Mouse (Mus musculus) heart, embryonic 11.5 days (tissue): Measurements from ENCODE around the gene Col27a1. TPM values are rescaled to one million over a fixed set of nuclear protein-coding genes. Genes with fewer than 3 reads are reported as not detected.

Experiments
- ATAC-seq: fragments of 200-750 bp; cut with Nextera tagmentation; replicated peaks from 2 replicates; pipeline ENCODE4 v1.8.0; 2017; ENCODE audit warnings: moderate library complexity; ENCODE audit not compliant: insufficient number of reproducible peaks, low FRiP score, low TSS enrichment
- H3K27ac ChIP-seq: fragments of 300-500 bp; sonication (generic); 2 replicates; pipeline ENCODE4 v1.5.1; 2014; ENCODE audit warnings: mild to moderate bottlenecking, low read depth, low read length
- H3K27me3 ChIP-seq: fragments of 300-500 bp; sonication (generic); 2 replicates; pipeline ENCODE4 v1.6.1; 2014; ENCODE audit warnings: mild to moderate bottlenecking, low read length, mixed read lengths; ENCODE audit not compliant: control insufficient read depth, insufficient read depth
- H3K36me3 ChIP-seq: fragments of 300-500 bp; sonication (generic); 2 replicates; pipeline ENCODE4 v1.6.1; 2014; ENCODE audit warnings: mild to moderate bottlenecking, low read length, moderate library complexity, mixed read lengths; ENCODE audit not compliant: control insufficient read depth, insufficient read depth
- H3K4me1 ChIP-seq: fragments of 300-500 bp; sonication (generic); 2 replicates; pipeline ENCODE4 v1.6.1; 2014; ENCODE audit warnings: low read length; ENCODE audit not compliant: control insufficient read depth, insufficient read depth
- H3K4me2 ChIP-seq: fragments of 300-500 bp; sonication (generic); 2 replicates; pipeline ENCODE4 v1.6.1; 2014; ENCODE audit warnings: mild to moderate bottlenecking, moderate library complexity
- H3K4me3 ChIP-seq: fragments of 300-500 bp; sonication (generic); 2 replicates; pipeline ENCODE4 v1.5.1; 2014; ENCODE audit warnings: low read depth, low read length
- H3K9ac ChIP-seq: fragments of 300-500 bp; sonication (generic); 2 replicates; pipeline ENCODE4 v1.6.1; 2014; ENCODE audit warnings: mild to moderate bottlenecking, low read depth, low read length, moderate library complexity
- H3K9me3 ChIP-seq: fragments of 300-500 bp; sonication (generic); replicated peaks from 2 replicates; pipeline ENCODE4 v1.6.1; 2016; ENCODE audit warnings: low read length; ENCODE audit not compliant: control insufficient read depth
- WGBS: fragments of 180-500 bp; shearing (Covaris S2); extraction: QIAGEN DNeasy Blood & Tissue Kit; methylation state at CpG from one replicate; pipeline ENCODE4 v1.1.7; 2014; ENCODE audit not compliant: insufficient replicate concordance; 5-methylcytosine and 5-hydroxymethylcytosine counted together
- polyA plus RNA-seq: library from polyadenylated mRNA; unstranded; fragments of >200 nt; fragmentation: Nextera tagmentation; extraction: Ambion mirVana; gene quantifications from 2 replicates; pipeline ENCODE4 v1.2.1, GENCODE M21; 2014

Col27a1 gene
- polyA plus RNA-seq, 1 experiment from 2014 or later = 3.4 TPM

DNA sequence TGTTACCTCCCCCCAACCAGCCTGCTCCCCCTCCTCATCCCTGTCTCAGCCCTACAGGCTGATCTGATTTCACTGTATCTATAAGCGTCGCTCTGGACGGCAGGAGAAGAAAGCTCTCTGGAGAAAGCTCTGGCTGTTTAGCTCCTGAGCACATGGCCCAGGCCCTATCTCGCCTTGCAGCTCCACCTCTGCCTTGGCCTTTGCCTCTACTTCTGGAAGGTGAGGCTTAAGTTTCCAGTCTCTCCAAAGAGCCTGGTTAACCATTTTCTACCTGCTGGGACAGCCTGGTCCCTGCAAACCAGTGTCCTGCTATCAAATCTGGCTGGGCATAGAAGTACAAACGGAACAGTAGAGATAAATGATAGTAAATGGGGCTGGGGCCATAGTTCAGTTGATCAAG, 22.2 kb upstream of the Col27a1 start:
- no peak overlapping the region for H3K4me3 ChIP-seq
- H3K4me2 ChIP-seq = no peak overlapping the region
- H3K9ac ChIP-seq = no peak overlapping the region
- peaks cover 4% of the 10 kb centered on the region for H3K4me1 ChIP-seq
- H3K27me3 ChIP-seq = no peaks in the 10 kb centered on the region
- H3K36me3 ChIP-seq = no peaks in the 10 kb centered on the region
- 32% methylated on average over 5 of the region's 5 CpGs for WGBS
- no peaks in the 10 kb centered on the region for H3K9me3 ChIP-seq
- H3K27ac ChIP-seq = no peak overlapping the region
- no peak for ATAC-seq

GRCm38 (mm10) chr4:63194366-63194765, 19.4 kb upstream of the Col27a1 start:
- no peak overlapping the region for H3K27ac ChIP-seq
- no peaks in the 10 kb centered on the region for H3K9me3 ChIP-seq
- no peak overlapping the region for H3K9ac ChIP-seq
- H3K4me2 ChIP-seq = no peak overlapping the region
- H3K4me1 ChIP-seq = no peaks in the 10 kb centered on the region
- H3K4me3 ChIP-seq = no peak overlapping the region
- 61% methylated on average over 2 of the region's 2 CpGs for WGBS
- no peak for ATAC-seq
- H3K27me3 ChIP-seq = no peaks in the 10 kb centered on the region
- H3K36me3 ChIP-seq = no peaks in the 10 kb centered on the region

- H3K9ac ChIP-seq = no peak overlapping the region
- no peak for ATAC-seq
- WGBS = 88% methylated on average over 5 of the region's 5 CpGs
- H3K4me2 ChIP-seq = no peak overlapping the region
- H3K27me3 ChIP-seq = no peaks in the 10 kb centered on the region
- no peak overlapping the region for H3K27ac ChIP-seq
- no peaks in the 10 kb centered on the region for H3K4me1 ChIP-seq
- no peaks in the 10 kb centered on the region for H3K9me3 ChIP-seq
- H3K4me3 ChIP-seq = no peak overlapping the region
- H3K36me3 ChIP-seq = no peaks in the 10 kb centered on the region
These were observed 14.4 kb upstream of the Col27a1 start for GRCm38 (mm10) chr4:63199366-63199765.

DNA sequence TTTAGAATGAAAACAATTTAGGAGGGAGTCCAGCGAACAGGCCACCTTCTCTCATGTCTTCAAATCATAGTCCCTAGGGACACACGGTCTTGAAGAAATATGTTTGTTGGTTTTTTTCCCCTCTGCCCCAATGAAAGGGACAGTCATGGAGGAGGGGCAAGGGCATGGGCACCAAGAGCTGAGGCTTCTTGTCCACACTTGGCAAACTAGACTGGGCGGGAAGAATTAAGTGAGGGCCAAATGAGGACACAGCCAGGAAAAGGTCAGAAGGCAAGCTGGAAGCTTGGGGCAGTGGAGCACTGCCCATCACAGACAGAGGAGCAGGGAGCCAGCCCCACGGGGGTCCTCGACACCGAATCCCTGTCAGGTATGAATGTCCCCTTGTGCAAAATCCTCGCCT, 9.9 kb upstream of the Col27a1 start:
- Histone ChIP-seq H3K4me2 (no peak overlapping the region), H3K27ac (no peak overlapping the region), H3K9me3 (no peaks in the 10 kb centered on the region), H3K4me3 (no peak overlapping the region), H3K27me3 (no peaks in the 10 kb centered on the region), H3K9ac (no peak overlapping the region), H3K36me3 (no peaks in the 10 kb centered on the region), H3K4me1 (peaks cover 9% of the 10 kb centered on the region; the same call in 1 of the 2 replicates)
- no peak for ATAC-seq
- WGBS = 81% methylated on average over 7 of the region's 7 CpGs

GRCm38 (mm10) chr4:63205583-63205982, 8.2 kb upstream of the Col27a1 start:
- Histone ChIP-seq H3K27me3 (no peaks in the 10 kb centered on the region; the same call in 1 of the 2 replicates), H3K4me2 (no peak overlapping the region), H3K9me3 (no peaks in the 10 kb centered on the region), H3K27ac (no peak overlapping the region), H3K36me3 (no peaks in the 10 kb centered on the region), H3K4me1 (peaks cover 9% of the 10 kb centered on the region; the same call in 1 of the 2 replicates), H3K9ac (no peak overlapping the region), H3K4me3 (no peak overlapping the region)
- WGBS = 57% methylated on average over 7 of the region's 7 CpGs
- no peak for ATAC-seq

DNA sequence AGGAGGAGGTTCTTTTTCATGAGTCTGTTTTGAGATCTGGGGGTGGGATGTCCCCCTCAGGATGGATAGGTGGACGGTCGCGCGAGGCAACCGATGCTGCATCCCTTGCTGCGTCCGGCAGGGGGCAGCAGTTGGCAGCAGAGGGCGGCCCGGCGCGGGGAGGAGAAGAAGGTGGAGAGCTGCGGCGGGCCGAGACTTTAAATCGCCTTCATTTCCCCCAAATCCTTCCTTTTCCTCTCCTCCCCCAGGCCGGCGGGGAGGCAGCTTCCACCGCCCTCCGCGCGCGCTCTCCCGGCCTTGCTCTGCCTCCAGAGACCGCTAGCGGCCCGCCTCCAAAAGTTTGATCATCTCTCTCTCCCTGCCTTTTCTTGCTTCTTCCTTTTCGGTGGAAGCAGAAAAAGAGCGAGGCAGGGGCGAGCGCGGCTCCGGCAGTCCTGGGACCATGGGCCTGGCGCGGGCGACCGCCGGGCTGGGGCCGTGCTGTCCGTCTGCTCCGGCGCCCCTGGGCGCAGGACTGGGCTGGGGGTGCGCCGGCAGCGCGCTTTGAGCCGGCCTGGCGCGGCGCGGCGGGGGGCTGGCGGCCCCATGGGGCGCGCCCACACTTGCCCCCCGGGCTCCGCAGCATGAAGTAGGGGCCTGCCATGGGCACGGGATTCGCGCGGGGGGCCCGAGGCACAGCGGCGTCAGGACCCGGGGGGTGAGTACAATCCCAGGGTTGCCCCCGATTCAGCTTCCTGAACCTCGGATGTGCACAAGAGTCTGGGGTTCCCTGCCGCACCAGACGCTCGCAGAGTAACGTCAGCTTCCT, 1.6 kb downstream of the Col27a1 start:
- under 1% methylated on average over 60 of the region's 71 CpGs for WGBS
- H3K9ac ChIP-seq = peak overlapping the region; percentile 78
- peaks cover 24% of the 10 kb centered on the region for H3K4me1 ChIP-seq
- H3K9me3 ChIP-seq = no peaks in the 10 kb centered on the region
- H3K27me3 ChIP-seq = peaks cover 32% of the 10 kb centered on the region
- no peak; the same call in 1 of the 2 replicates for ATAC-seq
- H3K4me3 ChIP-seq = peak overlapping the region; percentile 72
- H3K36me3 ChIP-seq = no peaks in the 10 kb centered on the region
- H3K4me2 ChIP-seq = peak overlapping the region; percentile 99
- H3K27ac ChIP-seq = no peak overlapping the region

GRCm38 (mm10) chr4:63215993-63216531, 2.3 kb downstream of the Col27a1 start:
- Histone ChIP-seq H3K4me2 (peak overlapping the region; percentile 99), H3K9me3 (no peaks in the 10 kb centered on the region), H3K9ac (peak overlapping the region; percentile 78), H3K4me3 (peak overlapping the region; percentile 72), H3K27ac (no peak overlapping the region), H3K4me1 (peaks cover 24% of the 10 kb centered on the region), H3K27me3 (peaks cover 32% of the 10 kb centered on the region), H3K36me3 (no peaks in the 10 kb centered on the region)
- 2% methylated on average over 24 of the region's 24 CpGs for WGBS
- peak; percentile 64 for ATAC-seq

DNA sequence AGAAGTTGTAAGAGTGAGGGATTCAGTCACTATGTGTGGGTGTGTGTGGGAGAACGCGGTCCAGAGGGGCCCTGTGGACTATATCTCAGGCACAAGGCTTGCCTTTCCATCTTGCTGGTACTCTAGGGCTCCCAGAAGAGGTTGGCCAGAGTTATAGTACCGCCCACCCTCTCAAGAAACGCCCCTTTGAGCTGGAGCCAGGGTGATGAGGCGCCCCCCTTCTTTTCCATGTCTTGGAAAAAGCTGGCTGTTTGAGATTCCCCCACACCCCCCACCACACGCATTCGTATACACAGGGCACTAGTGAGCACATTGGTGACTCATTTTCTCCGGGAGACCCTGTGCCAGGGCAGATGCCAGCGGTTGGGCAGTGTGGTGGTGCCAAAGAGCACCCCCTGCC, 2.8 kb downstream of the Col27a1 start:
- Histone ChIP-seq H3K9me3 (no peaks in the 10 kb centered on the region), H3K36me3 (no peaks in the 10 kb centered on the region), H3K27me3 (peaks cover 31% of the 10 kb centered on the region), H3K27ac (no peak overlapping the region), H3K4me3 (peak overlapping the region; percentile 72), H3K4me2 (peak overlapping the region; percentile 99), H3K9ac (peak overlapping the region; percentile 78), H3K4me1 (peaks cover 24% of the 10 kb centered on the region)
- 32% methylated on average over 9 of the region's 9 CpGs for WGBS
- ATAC-seq = no peak; the same call in 1 of the 2 replicates
